Mouse (Mus musculus) layer of hippocampus, postnatal 10 days (tissue): ENCODE results near the gene Cav2. TPM values are rescaled to one million over a fixed set of nuclear protein-coding genes. Genes with fewer than 3 reads are reported as not detected.

ENCODE experiments used
- DNase-seq, 2 experiments: peaks; one replicate each; pipeline ENCODE4 v3.0.0; 2021; ENCODE audit warnings: low spot score in 2 of 2
- total RNA-seq, 2 experiments: library from RNA; stranded (reverse); gene quantifications; 2 replicates each; pipeline ENCODE4 v1.2.3; 2021

Cav2 gene
- total RNA-seq, 2 experiments from 2014 or later = 28.3 to 31.8 TPM

DNA sequence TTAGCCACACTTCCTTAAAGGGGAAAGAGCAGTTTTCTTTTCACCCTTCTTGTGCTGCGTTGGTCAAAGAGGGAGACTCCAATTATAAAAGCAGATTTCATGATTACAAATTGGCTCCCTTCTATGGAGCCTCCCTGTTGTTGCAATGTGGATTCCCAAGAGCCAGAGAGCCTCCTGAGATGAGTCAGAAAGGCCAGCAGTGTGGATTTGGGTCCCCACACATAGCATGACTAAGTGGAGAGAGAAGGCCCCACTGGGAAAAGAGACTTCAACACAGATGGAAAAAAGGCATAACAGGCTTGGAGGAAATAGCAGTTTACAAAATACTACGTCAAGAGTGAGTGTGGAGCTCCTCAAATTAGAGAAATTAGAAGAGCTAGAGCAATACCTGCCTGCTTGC, 28.3 kb downstream of the Cav2 start:
- DNase-seq = no peak

DNA sequence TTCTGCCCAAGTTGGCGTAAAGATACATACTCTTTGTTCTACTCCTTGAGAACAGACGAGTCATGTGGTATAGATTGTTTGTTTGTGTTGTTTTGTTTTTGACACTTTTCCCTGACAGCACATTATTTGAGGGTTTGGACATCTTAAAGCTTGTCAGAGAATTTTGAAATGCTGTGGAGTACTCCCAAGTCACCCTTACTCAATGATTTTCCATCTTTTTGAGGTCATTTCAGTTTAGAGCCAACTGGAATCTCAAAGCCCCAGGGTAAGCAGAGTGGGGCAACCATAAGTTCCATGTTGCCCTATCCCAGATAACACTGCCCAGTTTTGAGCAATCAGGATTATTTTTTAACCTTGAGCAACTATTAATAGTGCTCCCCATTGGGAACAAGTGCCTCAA, 33.3 kb downstream of the Cav2 start:
- no peak for DNase-seq

DNA sequence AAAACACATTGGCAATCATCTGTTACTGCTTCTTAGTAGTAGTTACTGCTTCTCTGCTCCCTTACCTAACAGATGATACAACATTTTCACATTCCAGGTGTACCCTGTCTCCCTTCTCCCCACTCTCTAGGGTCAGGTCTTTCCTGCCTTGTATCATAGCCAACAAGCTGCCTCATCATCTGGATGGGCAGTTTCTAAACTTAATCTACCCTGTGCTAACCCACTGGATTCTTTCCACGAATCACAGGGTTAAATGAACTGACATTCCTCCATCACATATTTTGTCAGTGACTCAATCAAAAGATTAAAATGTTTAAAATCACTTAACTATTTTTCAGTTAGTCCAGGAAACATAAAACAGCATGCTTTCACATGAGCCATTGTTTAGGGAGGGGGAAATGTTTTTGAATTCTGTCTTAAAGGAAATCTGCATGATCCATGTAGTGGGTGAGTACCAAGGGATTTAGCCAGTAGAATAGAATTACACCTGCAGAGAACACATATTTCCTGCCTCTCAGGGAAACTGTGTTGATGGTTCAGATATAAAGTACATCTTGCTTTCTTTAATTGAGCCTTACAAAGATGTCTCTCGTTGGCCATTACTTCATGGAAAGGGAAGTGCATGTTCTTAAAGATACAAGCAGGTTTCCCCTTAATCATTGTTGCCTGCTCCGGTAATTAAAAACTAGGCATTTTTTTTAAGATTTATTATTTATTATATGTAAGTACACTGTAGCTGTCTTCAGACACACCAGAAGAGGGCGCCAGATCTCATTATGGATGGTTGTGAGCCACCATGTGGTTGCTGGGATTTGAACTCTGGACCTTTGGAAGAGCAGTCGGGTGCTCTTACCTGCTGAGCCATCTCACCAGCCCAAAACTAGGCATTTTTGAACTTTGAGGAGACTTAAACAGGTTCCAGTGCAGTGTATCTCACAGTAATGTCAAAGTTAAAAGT, 34.0 kb downstream of the Cav2 start:
- no peak for DNase-seq

DNA sequence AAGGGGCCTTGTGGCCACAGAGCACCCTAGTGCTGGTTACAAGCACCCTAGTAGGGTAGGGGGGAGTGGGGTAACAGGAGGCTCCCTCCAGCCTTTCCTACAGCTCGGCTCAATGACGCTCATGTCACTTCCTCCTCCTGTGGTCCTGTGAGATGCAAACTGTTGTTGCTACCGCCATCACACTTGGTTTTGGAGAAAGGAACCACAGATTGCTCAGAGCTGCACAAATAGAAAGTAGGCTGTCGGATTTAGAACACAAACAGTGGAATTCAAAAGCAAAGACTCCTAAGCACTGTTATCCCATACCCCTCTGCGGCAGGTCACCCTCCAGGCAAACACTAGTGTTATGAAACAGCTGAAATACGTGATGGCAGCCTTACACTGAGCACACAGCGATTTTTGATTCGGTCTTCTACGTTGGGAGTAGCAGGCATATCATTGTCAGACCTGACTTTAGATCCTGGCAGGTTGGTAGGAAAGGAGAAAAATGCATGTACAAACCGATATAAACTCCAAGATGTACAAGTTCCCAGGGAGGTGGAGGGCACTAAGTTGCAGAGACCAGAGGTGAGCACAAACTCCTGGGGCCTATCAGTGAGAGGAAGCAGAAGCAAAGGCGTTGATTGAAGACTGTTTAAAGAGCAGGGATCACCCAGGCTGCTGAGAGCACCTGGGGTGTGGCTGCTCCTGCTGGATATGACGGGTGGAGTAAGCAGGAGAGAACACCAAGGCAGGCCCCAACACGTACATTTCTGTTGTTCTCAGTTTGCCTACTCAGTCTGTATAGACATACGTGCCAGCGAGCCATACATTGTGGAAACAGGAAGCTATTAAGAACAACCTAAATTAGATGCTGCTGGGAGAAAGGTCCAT, 35.5 kb downstream of the Cav2 start:
- DNase-seq = no peak

DNA sequence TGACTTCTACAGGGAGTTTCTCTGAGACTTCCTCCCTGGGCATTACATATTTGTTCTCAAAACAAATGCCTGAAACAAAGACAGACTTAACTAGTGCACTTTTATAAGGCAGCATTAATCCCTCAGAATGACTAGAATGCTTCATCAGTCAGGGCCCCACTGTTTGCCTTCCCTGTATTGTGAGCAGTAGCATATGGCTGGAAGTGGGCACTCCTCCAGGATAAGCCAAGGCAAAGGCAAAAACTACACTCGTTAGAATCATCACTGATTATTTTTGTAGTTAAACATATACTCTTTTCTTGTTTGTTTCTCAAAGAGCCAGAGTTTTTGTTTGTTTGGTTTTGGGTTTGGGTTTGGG, 36.2 kb downstream of the Cav2 start:
- DNase-seq = no peak

DNA sequence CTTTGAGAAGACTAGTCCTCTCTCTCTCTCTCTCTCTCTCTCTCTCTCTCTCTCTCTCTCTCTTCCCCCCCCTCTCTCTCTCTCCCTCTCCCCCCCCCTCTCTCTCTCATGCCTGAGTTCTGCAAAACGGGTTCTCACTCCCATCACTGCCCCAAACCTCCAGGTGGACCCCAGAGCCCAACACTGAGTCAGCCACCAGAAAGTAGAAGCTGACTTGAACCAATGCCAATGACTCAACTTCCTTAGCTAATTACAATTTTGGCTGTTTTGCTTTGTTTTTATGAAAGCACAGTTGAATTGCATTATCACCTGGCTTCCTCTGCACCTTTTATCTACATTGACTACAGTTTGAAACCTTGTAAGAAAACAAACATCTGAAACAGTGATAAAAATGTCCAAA, 37.0 kb downstream of the Cav2 start:
- DNase-seq = no peak

DNA sequence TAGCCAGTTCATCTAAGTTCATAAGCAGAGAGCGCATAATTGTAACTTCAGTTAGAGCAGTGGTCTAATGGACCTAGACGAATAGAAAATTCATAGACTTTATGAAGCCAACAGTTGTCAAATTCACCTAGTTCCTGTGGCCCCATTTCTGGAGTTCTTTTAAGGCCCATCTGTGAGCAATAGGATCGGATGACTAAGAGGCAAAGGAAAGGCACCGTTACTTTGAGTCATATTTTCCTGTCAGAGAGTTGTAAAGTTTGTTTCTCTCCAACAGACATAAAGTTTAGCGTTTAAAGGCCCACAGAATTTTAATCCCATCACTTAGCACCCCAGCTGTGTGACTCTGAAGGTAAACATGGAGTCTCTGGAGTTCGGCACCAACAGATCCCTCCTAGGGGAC, 41.0 kb downstream of the Cav2 start:
- no peak for DNase-seq

DNA sequence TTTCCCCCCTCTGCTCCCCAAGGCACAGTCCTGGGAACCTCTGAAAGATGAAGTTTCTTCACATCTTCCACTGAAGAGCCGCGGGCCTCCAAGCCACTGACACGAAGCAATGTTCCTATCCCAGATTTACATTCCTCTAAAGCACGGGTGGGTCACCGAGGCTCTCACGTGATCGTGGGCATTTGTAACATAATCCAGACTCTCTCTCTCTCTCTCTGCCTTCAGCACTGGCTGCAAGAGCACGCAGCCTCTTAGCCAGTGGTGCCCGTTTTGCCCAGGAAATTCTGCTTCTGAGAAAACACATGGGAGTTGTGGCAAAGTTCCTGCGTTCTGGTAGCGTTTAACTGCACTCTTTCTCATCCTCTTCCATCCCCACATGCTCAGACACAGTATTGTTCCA, 46.2 kb downstream of the Cav2 start:
- no peak for DNase-seq

DNA sequence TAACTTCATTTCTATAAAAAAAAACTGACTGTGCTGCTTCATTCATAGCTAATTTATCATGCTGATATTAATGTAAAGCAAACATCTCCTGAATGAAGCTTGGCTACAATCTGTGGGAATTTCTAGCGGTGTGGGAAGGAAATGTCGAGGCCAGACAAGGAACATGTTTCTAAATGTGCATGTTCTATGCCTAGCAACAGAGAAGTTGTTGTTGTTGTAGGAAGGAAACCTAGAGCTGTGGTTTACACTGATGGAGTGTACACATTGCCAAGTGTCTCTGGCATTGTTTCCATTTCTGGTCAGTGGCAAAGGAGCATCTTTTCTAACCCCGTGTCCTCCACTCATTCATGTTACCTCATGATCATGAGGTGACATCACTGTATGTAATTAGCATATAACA, 48.8 kb downstream of the Cav2 start:
- DNase-seq = no peak

DNA sequence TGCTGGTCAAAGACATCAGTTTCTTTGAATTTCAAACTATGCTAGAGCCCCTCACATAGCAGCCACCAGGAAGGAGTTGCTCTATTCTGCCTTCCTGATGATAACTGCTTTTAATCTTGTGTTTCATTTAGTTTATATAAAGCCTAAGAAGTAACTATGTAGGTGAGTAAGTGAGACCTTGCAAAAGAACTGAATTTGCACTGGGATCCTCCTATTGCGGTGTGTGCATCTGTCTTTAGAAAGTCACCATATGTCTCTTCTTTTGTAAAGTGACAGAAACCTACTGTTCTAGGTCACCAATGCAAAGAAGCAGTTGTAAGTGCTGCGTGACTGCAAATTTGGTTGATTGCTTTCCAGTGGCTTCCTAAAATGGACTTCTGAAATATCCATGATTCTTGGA, 56.7 kb downstream of the Cav2 start:
- no peak for DNase-seq

Other genes with a start within 250 kb of the Cav2 start
- 1 to 10 TPM; 6.1 to 7.0 TPM for gene Tes, start 216.0 kb upstream of the Cav2 start, total RNA-seq
- 10 to 100 TPM; 40.8 to 40.9 TPM for gene Cav1, start 25.1 kb downstream of the Cav2 start, total RNA-seq
- 10 to 100 TPM; 15.4 to 16.8 TPM for gene Met, start 182.6 kb downstream of the Cav2 start, total RNA-seq